8 mouse cellular contexts compared by ENCODE assay signal in the genomic region with DNA sequence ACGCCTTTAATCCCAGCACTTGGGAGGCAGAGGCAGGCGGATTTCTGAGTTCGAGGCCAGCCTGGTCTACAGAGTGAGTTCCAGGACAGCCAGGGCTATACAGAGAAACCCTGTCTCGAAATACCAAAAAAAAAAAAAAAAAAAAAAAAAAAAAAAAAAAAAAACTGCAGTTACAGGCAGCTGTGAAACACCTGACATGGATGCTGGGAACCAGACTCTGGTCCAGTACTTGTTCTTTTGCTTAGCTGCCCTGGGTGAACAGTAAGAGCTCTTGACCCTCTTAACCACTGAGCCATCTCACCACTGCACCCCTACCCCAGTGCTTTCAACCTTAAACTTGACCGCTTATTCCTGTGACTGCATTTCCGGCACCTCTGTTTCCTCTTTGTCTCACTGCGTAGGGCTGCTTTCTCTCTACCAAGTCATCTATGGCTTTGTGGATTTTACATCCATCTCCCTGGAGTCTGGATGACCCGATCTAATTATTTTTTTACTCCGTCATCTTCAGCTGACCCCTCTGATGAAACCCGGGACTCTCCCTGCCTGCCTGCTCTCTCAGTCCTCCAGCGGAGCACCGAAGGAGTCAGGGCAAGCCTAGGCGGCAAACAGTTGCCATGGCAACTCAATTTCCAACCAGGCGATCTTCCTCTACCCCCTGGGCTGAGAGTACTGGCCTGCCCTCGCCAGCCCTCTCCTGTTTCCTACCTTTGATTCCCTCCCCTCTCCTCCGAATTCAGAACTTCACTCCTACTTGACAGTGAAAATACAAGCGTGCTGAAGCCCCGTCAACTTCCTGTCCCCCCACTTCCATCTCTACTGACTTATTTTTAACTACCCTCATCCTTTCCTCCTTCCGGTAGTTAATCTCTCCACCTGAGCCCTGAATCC. TPM values are rescaled to one million over a fixed set of nuclear protein-coding genes. Genes with fewer than 3 reads are reported as not detected.
DNase-seq lines count a peak whose midpoint lies in the region; ATAC-seq and TF ChIP-seq lines count a peak whose summit lies in the region.

No protein-coding gene starts in this region.

- intact Hi-C loops in left cerebral cortex, postnatal 4 days (cut with DNase I): no loop called here
- intact Hi-C loops in left cerebral cortex, postnatal 14 days (cut with DNase I): no loop called here

- no peak for TF ChIP-seq POLR2A in embryonic fibroblast, embryonic 13.5 days (IDR thresholded peaks at IDR 0.05; ENCODE audit: low read depth, low read length)

- 0 out of 2 replicates have a peak, but pooled peaks have one; percentile 29 for ATAC-seq in intestine, embryonic 15.5 days
- peak; percentile 63 for ATAC-seq in megakaryocyte progenitor cell, adult 5-6 weeks (replicated peaks; ENCODE audit: poor library complexity)
- no peak for ATAC-seq in stomach, embryonic 15.5 days (ENCODE audit: insufficient read depth, low FRiP score, low read depth)

- H3K27ac ChIP-seq in embryonic fibroblast, embryonic 13.5 days (ENCODE audit: insufficient read depth, low read length): no peak overlapping the region
- H3K27ac ChIP-seq in intestine, embryonic 15.5 days: no peak overlapping the region
- no peak overlapping the region for H3K27ac ChIP-seq in stomach, embryonic 15.5 days

- no peak overlapping the region; the same call in 1 of the 2 replicates for H3K9ac ChIP-seq in intestine, embryonic 15.5 days
- no peak overlapping the region for H3K9ac ChIP-seq in stomach, embryonic 15.5 days

- H3K9me3 ChIP-seq in intestine, embryonic 15.5 days: no peaks in the 10 kb centered on the region
- H3K9me3 ChIP-seq in stomach, embryonic 15.5 days: no peaks in the 10 kb centered on the region

- 0 out of 2 replicates have a peak overlapping the region, but pooled peaks have one; percentile 0 for H3K4me3 ChIP-seq in embryonic fibroblast, embryonic 13.5 days (ENCODE audit: insufficient read depth, low read length)
- peak overlapping the region; percentile 14 for H3K4me3 ChIP-seq in intestine, embryonic 15.5 days (replicated peaks)
- H3K4me3 ChIP-seq in stomach, embryonic 15.5 days (replicated peaks): peak overlapping the region; percentile 21; the same call in 1 of the 2 replicates

- WGBS in intestine, embryonic 15.5 days: 25% methylated on average over 19 of the region's 19 CpGs
- 22% methylated on average over 19 of the region's 19 CpGs for WGBS in stomach, embryonic 15.5 days

- TF ChIP-seq CTCF in embryonic fibroblast, embryonic 13.5 days (IDR thresholded peaks at IDR 0.05; ENCODE audit: borderline replicate concordance, insufficient read depth, low read length): no peak

- no peaks in the 10 kb centered on the region for H3K36me3 ChIP-seq in intestine, embryonic 15.5 days
- H3K36me3 ChIP-seq in stomach, embryonic 15.5 days: no peaks in the 10 kb centered on the region

- peak; percentile 59 for DNase-seq in left cerebral cortex, postnatal 4 days
- no peak for DNase-seq in left cerebral cortex, postnatal 14 days (ENCODE audit: low spot score in 2 of 2)
- DNase-seq in T-cell, adult 2 months (ENCODE audit: low spot score): peak; percentile 58
- no peak for DNase-seq in layer of hippocampus, postnatal 25 days (ENCODE audit: extremely low spot score in 1 of 2, low spot score in 1 of 2)

- H3K4me2 ChIP-seq in intestine, embryonic 15.5 days (replicated peaks): peak overlapping the region; percentile 64
- peak overlapping the region; percentile 50 for H3K4me2 ChIP-seq in stomach, embryonic 15.5 days

- H3K4me1 ChIP-seq in embryonic fibroblast, embryonic 13.5 days (ENCODE audit: control insufficient read depth, insufficient read depth, low read length): peaks cover 4% of the 10 kb centered on the region
- H3K4me1 ChIP-seq in intestine, embryonic 15.5 days (replicated peaks): peaks cover 20% of the 10 kb centered on the region
- H3K4me1 ChIP-seq in stomach, embryonic 15.5 days: peaks cover 13% of the 10 kb centered on the region

- H3K27me3 ChIP-seq in intestine, embryonic 15.5 days (replicated peaks): peaks cover 6% of the 10 kb centered on the region; the same call in 1 of the 2 replicates
- no peaks in the 10 kb centered on the region for H3K27me3 ChIP-seq in stomach, embryonic 15.5 days (replicated peaks)

RNA-seq across cellular contexts. Expression of a gene that starts 12.1 kb away (rescaled TPM):
- 10 to 100 TPM; 38.6 to 41.6 TPM for total RNA-seq in left cerebral cortex, postnatal 4 days (2021)
- total RNA-seq in left cerebral cortex, postnatal 14 days (2021): 10 to 100 TPM; 49.0 to 49.5 TPM
- 5.5 and 6.1 TPM in 2 replicates for polyA plus RNA-seq in embryonic fibroblast, embryonic 13.5 days (2011; ENCODE audit: insufficient read length, low read depth, missing spikeins)
- 4.4 and 4.8 TPM in 2 replicates for polyA plus RNA-seq in intestine, embryonic 15.5 days (2015; fragmentation: Nextera tagmentation; extraction: Ambion mirVana)
- total RNA-seq in megakaryocyte progenitor cell, adult 5-6 weeks (2015): not detected in 2 replicates
- not detected in 2 replicates for total RNA-seq in megakaryocyte progenitor cell, adult 5-6 weeks (2017)
- 3.4 and 3.8 TPM in 2 replicates for polyA plus RNA-seq in stomach, embryonic 15.5 days (2015; fragmentation: Nextera tagmentation; extraction: Ambion mirVana)
- total RNA-seq in layer of hippocampus, postnatal 25 days (2021): 10 to 100 TPM; 44.9 to 47.8 TPM

RNA-seq across cellular contexts. Expression of a gene that starts 23.8 kb away (rescaled TPM):
- 10 to 100 TPM; 42.9 TPM for total RNA-seq in left cerebral cortex, postnatal 4 days (2021)
- total RNA-seq in left cerebral cortex, postnatal 14 days (2021): 10 to 100 TPM; 52.1 to 52.7 TPM
- 34.8 and 36.2 TPM in 2 replicates for polyA plus RNA-seq in embryonic fibroblast, embryonic 13.5 days (2011; ENCODE audit: insufficient read length, low read depth, missing spikeins)
- 58.7 and 59.2 TPM in 2 replicates for polyA plus RNA-seq in intestine, embryonic 15.5 days (2015; fragmentation: Nextera tagmentation; extraction: Ambion mirVana)
- total RNA-seq in megakaryocyte progenitor cell, adult 5-6 weeks (2015): 20.7 and 21.2 TPM in 2 replicates
- 41.4 and 43.3 TPM in 2 replicates for total RNA-seq in megakaryocyte progenitor cell, adult 5-6 weeks (2017)
- polyA plus RNA-seq in stomach, embryonic 15.5 days (2015; fragmentation: Nextera tagmentation; extraction: Ambion mirVana): 58.5 and 64.0 TPM in 2 replicates
- total RNA-seq in layer of hippocampus, postnatal 25 days (2021): 10 to 100 TPM; 44.4 to 52.3 TPM

RNA-seq across cellular contexts. Expression of a gene that starts 23.9 kb away (rescaled TPM):
- 10 to 100 TPM; 48.9 to 49.2 TPM for total RNA-seq in left cerebral cortex, postnatal 4 days (2021)
- 10 to 100 TPM; 53.9 to 58.8 TPM for total RNA-seq in left cerebral cortex, postnatal 14 days (2021)
- 29.8 and 34.1 TPM in 2 replicates for polyA plus RNA-seq in embryonic fibroblast, embryonic 13.5 days (2011; ENCODE audit: insufficient read length, low read depth, missing spikeins)
- polyA plus RNA-seq in intestine, embryonic 15.5 days (2015; fragmentation: Nextera tagmentation; extraction: Ambion mirVana): 17.0 and 17.2 TPM in 2 replicates
- total RNA-seq in megakaryocyte progenitor cell, adult 5-6 weeks (2015): 7.3 and 8.1 TPM in 2 replicates
- total RNA-seq in megakaryocyte progenitor cell, adult 5-6 weeks (2017): 24.0 and 25.7 TPM in 2 replicates
- 21.0 and 21.3 TPM in 2 replicates for polyA plus RNA-seq in stomach, embryonic 15.5 days (2015; fragmentation: Nextera tagmentation; extraction: Ambion mirVana)
- total RNA-seq in layer of hippocampus, postnatal 25 days (2021): 10 to 100 TPM; 57.3 to 62.6 TPM

RNA-seq across cellular contexts. Expression of a gene that starts 26.7 kb away (rescaled TPM):
- 1 to 10 TPM; 4.8 to 7.4 TPM for total RNA-seq in left cerebral cortex, postnatal 4 days (2021)
- total RNA-seq in left cerebral cortex, postnatal 14 days (2021): 100 to 1,000 TPM; 124 to 128 TPM
- 3.0 TPM in 2 replicates for polyA plus RNA-seq in embryonic fibroblast, embryonic 13.5 days (2011; ENCODE audit: insufficient read length, low read depth, missing spikeins)
- polyA plus RNA-seq in intestine, embryonic 15.5 days (2015; fragmentation: Nextera tagmentation; extraction: Ambion mirVana): 0.82 and 1.0 TPM in 2 replicates
- total RNA-seq in megakaryocyte progenitor cell, adult 5-6 weeks (2015): 0.51 and 0.77 TPM in 2 replicates
- 0.34 and 0.87 TPM in 2 replicates for total RNA-seq in megakaryocyte progenitor cell, adult 5-6 weeks (2017)
- polyA plus RNA-seq in stomach, embryonic 15.5 days (2015; fragmentation: Nextera tagmentation; extraction: Ambion mirVana): 2.0 and 2.6 TPM in 2 replicates
- 100 to 1,000 TPM; 158 to 169 TPM for total RNA-seq in layer of hippocampus, postnatal 25 days (2021)

RNA-seq across cellular contexts. Expression of a gene that starts 27.6 kb away (rescaled TPM):
- 1 to 10 TPM; 5.6 to 6.1 TPM for total RNA-seq in left cerebral cortex, postnatal 4 days (2021)
- total RNA-seq in left cerebral cortex, postnatal 14 days (2021): 10 to 100 TPM in 1 of 2 experiments, 1 to 10 TPM in 1; 7.7 to 10.2 TPM
- polyA plus RNA-seq in embryonic fibroblast, embryonic 13.5 days (2011; ENCODE audit: insufficient read length, low read depth, missing spikeins): 7.1 and 11.5 TPM in 2 replicates
- 11.1 and 12.7 TPM in 2 replicates for polyA plus RNA-seq in intestine, embryonic 15.5 days (2015; fragmentation: Nextera tagmentation; extraction: Ambion mirVana)
- 0.66 TPM in 1 of 2 replicates, not detected in the other for total RNA-seq in megakaryocyte progenitor cell, adult 5-6 weeks (2015)
- 0.14 and 1.0 TPM in 2 replicates for total RNA-seq in megakaryocyte progenitor cell, adult 5-6 weeks (2017)
- polyA plus RNA-seq in stomach, embryonic 15.5 days (2015; fragmentation: Nextera tagmentation; extraction: Ambion mirVana): 19.7 and 23.5 TPM in 2 replicates
- total RNA-seq in layer of hippocampus, postnatal 25 days (2021): 10 to 100 TPM; 13.2 to 14.3 TPM

Comparison
In these comparisons a context has a peak if more than half of its experiments do, and no peak if none do; other contexts are left out.
1. DNase-seq: peak in left cerebral cortex, postnatal 4 days (single experiment) and T-cell, adult 2 months (single experiment); none in left cerebral cortex, postnatal 14 days (0 of 2) and layer of hippocampus, postnatal 25 days (0 of 2).
2. RNA of a gene that starts 12.1 kb away (total RNA-seq): 49.0 to 49.5 TPM in left cerebral cortex, postnatal 14 days, 44.9 to 47.8 TPM in layer of hippocampus, postnatal 25 days and 38.6 to 41.6 TPM in left cerebral cortex, postnatal 4 days; not detected in megakaryocyte progenitor cell, adult 5-6 weeks; every median in the first group is over 10 times any median in the second.
3. Peak in every context shown above with its lines, with median percentiles within 50 percentile points of each other: H3K4me3 ChIP-seq.